Mouse (Mus musculus) right cerebral cortex, postnatal 4 days (tissue): ENCODE results near the gene Erbb4.
A peak's percentile ranks its signal among the peaks of the same experiment; 100 is the strongest.

ENCODE experiments used
- DNase-seq: peaks from one replicate; pipeline ENCODE4 v3.0.0-alpha.2; 2022

Erbb4 gene

DNA sequence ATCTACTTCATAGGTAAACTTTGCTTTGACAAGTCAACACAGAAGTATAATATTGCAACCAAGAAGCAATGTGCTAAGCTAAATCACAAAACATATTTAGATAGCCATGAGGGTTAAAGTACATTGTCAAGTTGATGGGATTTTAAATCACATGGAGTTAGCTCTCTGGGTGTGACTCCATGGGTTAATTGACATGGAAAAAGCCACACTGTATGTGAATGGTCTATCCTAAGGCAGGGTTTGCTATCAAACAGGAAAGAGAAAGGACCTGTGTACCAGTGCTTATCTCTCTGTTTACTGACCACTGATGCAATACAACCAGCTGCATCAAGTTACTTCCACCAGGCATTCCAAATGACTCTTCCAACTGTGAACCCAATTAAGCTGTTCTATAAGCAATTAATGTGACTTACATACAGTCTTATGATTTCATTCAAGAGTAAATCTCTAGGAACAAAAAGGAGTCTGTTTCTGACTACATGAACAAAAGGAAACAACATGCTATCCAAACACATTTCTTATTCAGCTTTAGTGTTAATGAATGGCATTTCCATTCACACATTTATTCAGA lies 641.4 kb downstream of the Erbb4 start:
- no peak for DNase-seq

DNA sequence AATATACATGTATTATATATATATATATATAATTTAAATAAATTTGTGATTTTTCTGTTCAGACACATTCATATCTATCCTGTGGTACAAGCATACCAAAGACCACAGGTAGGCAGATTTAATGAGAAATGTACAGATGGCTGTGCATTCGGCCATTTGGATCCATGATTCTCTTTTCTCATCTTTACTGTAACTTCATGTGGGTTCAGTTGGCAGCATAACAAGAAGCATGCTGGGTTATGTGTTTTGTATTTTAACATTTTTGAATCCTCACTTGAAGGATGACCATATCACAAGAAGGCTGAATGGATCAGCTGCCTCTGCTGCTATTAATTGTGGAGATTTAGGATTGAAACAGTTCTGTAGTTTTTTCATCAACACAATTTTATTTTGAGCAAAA lies 656.6 kb downstream of the Erbb4 start:
- no peak for DNase-seq

DNA sequence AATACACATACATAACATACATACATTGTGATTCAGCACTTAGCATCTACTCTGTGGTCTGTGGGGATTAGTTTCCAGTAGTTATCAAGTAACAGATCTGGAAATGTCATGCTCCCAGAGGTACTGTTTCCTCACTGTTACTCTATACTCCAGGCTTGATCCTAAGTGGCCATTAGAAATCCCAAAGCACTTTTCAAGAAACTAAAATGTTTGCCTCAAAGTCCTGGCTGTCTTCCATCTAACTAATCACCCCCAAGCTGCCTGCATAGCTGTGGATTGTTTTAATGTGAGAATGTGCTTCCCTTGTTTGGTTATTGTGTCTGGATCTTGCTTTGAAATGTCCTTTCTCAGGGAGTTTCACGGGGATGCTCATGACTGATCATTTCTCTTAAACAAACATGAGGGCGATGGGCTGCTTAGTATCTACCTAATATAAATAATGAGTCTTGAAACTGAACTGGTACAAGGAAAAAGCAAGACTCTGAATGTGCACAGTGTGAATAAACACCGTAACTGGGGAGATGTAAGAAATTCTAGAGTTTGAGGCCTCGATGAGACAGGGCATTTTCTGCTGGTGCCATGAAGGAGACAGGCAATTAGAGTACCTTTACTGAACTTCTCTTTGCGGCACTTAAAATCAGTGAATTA lies 683.4 kb downstream of the Erbb4 start:
- DNase-seq: no peak

DNA sequence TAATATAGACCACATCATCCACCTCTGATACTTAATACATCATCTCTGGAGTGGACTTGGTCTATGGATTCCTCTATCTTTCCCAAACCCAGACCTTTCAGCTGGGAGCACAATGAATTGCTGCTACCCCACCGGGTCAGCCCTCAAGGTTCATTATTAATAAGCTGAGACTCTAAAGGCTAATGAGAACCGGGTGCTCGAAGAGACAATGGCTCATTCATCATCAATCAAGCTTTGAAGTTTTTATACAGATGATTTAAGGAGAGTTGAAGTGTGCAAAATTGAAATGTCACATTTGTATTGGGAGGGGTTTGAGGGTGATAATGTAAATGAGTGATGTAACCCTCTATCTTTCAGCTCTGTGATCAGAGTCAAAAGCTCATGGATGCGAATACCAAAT lies 706.7 kb downstream of the Erbb4 start:
- no peak for DNase-seq

DNA sequence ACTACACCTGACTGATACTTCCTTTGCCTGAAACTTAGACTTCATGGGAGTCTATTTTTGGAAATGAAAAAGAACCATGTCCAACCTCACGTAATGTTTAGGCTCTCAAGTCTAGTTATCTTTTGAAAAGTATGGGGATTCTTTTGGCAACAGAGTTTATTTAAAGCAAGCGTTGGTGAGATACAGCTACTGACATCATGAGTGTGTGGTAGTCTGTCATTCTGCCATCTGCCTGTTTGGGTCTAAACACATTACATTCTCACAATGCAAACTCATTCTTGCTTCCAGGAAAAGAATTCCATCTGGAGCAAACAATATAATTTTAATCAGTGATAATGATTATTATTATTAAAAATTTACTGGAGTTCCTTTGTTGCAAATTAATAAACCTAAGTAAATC lies 736.3 kb downstream of the Erbb4 start:
- no peak for DNase-seq

DNA sequence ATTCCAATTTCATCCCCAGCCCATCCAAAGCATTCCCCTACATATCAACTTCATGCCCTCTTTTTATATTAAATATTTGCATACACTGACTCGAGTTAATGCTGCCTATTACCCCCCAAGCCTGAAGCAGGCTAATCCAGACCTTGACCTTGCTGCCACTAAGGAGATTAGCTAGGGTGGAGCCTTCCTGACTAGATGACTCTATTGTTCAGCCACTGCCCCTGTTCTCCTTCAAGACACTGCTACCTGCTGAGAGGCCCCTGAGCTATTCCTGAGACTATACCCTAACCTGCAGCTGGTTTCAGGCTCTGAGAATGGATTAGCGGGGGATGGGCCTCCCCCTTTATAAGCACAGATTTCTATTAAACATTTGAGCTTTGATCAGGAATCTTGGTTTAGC lies 774.1 kb downstream of the Erbb4 start:
- DNase-seq: no peak

DNA sequence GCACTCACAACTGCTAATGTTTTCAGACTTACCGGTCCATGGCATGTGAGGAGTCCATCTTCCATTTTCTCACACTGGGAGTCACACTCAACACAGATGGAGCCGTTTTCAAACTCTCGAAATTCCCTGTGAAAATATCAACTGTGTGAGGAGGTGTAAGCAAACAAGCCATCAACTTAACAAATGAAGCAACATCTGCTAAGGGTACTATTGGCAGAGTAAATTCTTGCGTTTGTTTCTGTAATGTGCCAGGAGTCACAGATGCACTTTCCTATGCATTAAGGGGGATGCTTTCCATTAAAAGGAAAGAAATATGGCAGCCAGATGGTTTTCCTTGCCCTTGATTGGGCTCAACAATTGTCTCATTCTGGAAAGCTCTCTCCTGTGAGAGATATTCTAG lies 802.0 kb downstream of the Erbb4 start:
- DNase-seq: no peak

DNA sequence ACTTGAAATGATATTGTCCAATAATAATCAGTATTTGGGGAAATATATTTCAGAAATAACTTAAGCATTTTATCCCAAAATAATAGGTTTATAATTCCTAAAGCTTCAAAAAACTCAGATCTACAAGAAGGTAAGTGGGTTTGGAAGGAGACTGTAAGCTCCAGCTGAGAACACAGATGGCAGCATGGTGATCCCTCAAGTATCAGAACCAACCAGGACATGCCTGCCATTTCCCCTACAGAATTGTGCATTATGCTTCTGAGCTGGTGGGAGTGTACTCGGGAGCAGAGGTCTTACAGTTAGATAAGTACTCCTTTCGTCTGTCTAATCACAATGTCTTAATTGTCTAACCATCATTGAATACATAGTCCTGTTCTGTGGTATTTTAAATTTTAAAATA lies 823.4 kb downstream of the Erbb4 start:
- DNase-seq: no peak

DNA sequence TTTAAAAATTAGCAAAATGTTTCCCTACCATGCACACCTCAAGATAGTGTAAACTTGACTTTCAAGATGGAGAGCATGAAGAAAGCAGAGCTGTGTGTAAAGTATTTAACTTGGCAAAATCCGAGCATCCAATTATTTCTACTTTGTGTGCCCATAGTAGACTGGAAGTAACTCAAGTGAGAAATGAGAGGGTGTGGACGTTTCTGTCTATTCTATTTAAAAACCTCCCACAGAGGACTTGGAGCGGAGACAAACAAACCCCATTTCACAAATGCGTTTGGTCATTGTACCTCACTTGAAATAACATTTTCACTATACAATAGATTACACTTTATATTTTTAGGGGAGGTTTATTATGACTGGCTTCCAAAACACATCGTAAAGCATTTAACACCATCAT lies 832.0 kb downstream of the Erbb4 start:
- DNase-seq: no peak

DNA sequence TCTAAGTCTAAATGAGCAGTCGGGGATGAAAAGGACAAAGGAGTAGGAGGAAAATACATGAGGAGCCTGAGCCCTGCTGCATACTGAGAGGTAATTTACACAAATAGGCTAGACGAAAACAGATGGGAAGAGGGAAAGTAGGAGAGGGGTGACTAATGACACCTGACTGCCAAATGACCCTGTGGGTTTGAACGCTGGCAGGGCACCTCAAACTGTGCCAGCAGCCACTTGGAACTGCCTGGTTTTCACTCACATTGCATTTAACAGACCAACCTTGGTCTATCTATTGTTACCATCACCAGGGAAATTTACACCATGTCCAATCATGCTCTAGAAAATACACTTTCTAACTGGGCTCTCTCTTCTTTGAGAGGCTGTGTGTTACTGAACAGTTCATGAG lies 929.3 kb downstream of the Erbb4 start:
- DNase-seq: no peak

DNA sequence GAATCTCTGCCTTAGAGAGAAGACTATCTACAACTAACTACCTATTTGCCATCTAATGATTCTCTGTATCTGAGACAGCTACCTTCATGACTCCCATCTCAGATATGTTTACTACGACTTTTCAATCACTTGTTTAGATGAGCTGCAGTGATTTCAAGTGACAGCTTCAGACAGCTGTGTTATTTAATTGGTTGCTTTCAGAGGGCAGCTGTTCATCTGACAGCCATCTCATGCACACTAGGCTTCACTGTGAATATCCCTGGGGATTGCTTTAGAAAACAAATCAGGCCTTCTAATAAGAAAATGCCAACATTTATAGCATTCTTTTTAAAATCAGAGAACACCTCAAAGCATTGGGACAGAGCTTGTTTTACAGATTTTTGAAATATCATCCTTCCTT lies 952.6 kb downstream of the Erbb4 start:
- no peak for DNase-seq

DNA sequence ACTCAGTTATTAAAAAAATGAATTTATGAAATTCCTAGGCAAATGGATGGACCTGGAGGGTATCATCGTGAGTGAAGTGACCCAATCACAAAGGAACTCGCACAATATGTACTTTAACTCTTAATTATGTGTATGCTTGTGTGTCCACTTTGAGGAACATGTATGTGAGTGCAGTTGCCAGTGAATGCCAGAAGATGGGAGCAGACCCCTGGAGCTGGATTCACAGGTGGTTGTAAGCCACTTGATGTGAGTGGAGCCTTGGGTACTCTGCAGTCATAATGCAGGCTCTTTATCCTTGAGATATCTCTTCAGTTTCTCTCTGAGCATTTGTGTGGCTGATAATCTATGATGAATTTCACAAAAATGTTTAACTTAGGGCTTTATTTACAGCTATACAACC lies 957.3 kb downstream of the Erbb4 start:
- DNase-seq: no peak

DNA sequence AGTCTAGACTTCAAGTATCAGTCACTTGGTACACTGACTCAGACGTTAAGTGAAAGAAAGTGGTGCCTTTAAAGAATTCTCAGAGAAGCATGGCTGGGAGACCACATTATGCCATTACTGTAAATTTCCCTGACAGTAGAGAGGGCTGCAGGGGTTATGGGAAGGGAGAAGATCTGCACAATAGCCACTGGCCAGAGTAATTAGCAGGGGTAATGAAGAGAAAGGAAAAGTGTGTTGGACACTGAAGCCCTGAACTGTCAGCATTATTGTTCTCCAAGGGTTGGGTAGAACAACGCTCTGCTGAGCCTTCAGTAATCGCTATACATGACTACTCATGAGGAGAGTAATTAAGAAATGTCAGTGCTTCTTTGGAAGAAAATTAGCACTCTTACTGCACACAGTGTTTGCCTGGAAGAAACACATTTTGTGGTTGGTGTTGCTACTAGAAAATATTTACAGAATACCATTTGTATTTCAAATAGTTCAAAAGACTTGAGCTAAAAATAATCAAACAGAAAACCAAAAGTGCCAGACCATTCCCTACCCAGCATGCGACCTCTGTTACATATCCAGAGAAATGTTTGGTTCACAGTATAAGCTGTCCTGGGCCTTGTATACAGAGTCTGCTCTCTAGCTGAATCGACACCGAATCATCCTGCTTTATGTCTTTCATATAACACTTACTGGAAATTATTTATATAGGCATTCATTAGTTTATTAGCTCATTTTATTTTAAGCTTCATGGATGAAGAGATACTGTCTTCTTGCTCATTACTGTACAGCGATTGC lies 965.1 kb downstream of the Erbb4 start:
- no peak for DNase-seq

DNA sequence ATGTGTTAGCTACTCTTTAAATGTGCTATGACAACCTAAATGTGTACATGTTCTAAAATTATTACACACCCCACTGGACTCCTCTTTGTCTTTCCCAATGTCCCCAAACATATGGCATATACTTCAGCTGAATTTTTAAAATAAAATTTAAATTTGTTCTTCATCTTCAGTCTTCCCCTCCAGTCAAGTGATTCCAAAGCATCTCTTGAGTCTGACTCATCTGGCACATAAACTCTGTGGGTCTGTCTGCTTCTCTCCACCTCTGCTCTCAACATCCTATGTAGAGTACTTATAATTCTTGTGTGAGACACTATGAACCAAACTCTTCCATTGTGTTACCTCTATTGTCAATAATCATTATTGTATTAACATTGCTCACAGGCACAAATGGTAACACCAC lies 972.9 kb downstream of the Erbb4 start:
- no peak for DNase-seq

DNA sequence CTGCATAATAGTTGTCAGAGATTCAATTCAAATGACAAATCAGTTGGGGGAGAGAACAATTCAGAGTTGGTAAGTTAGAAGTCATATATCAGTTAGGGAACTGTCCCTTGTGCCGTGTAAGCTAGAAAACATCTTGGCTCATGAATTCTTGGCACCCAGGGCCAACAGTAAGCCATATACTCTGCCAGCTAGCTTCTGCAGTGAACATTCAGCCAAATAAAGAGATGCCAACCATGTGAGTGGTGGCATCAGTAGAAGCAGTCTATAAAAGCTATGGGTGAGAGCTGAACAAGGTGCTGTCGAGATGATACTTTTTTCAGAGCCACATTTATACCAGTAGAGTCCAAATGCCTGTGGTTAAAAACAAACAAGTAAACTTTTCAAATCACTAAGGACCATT lies 973.4 kb downstream of the Erbb4 start:
- DNase-seq: no peak

DNA sequence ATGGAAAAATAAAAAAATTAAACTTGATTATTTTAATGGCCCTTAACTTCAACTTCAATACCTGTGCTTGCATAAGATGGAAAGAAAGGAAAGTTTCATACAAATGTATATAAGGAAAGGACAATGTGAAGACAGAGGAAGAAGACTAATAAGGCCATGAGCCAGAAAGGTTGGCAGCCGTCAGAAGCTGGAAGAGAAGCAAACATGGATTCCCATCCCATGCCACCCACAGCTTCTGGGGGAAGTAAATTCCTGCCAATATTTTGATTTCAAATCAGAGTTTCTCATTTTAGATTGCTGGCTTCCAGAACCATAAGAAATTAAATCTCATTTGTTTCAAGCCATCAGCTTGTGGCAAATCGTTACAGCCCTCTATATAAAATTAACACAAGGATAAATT lies 984.3 kb downstream of the Erbb4 start:
- no peak for DNase-seq

DNA sequence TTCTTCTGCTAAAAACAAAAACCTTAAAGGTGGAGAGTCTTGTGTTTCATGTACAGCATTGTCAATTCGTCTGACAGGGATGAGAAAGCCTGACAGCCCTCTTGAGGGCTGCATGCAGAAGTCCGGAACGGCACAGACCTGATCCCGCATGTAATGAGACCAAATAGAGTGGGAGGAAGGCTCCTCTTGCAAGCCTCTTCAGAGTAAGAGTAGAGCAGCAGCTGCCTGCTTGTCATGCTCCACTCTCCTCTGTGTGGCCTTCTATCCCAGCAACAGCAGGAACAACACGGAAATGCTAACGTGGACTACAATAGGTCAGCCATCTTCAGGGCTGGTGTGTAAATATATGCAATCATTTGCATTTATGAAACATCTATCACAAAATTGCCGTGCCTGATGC lies 987.5 kb downstream of the Erbb4 start:
- DNase-seq: no peak

DNA sequence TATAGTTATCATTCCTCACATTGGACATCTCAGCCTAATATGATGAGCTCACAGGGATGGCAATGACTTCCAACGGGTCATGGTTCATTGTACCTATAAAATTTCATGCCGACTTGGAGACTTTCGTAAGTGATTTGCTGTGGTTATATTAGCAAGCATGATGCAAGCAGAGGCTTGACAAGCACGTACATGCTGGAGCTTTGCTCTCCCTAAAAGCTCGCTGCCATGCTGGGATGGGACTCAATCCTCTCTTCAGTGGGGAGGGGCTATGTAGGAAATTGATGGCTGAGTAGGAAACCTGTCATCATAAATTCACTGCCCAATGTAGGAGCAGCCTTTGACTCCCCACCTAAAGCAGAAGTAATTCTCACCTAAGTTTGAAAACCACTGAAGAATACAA lies 992.1 kb downstream of the Erbb4 start:
- DNase-seq: no peak

DNA sequence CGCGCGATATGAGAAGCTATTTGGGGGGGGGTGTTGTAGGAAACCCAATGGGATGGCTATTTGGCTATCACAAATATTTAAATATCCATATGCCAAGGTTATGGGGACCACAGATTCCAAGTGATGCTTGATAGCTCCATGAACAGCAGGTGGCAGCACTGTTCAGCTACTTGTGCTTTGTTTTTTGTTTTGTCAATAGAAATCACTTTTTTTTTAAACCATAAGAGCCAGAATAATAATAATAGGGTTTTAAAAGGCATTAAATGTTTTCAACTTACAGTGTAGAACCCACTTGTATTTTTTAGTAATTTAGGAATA lies 1001.4 kb downstream of the Erbb4 start:
- peak; percentile 47 for DNase-seq

DNA sequence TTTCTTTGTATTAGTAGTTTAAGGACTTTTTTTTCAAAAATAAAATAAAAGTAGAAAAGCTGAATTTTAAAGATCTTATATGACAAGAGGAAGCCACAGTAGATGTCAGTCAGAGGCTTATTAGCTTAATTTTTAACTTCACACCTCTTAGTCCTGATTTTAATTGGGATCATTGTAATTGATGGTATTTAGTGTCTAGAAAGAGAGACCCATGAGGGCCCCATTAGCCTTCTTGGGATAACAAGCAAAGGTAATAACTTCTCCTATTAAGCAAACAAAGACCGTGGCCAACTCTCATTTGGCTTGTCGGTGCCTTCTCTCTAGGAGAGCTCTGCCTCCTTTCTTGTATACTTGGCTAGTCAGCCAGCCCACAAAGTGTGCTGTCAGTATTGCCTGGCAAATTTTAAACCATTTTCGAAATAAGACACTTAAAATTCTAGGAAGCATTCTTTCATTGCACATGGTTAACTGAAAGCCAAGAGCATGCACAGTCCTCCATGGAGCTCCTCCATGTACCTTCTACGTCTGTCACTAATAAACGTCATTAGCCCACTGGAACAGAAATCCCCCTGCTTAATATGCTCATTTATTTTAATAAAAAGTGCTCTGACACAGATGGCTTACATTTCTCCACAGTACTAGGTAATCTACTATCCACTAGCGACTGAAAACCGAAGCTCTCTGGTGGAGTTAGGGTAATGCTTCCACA lies 1001.9 kb downstream of the Erbb4 start:
- DNase-seq: no peak

DNA sequence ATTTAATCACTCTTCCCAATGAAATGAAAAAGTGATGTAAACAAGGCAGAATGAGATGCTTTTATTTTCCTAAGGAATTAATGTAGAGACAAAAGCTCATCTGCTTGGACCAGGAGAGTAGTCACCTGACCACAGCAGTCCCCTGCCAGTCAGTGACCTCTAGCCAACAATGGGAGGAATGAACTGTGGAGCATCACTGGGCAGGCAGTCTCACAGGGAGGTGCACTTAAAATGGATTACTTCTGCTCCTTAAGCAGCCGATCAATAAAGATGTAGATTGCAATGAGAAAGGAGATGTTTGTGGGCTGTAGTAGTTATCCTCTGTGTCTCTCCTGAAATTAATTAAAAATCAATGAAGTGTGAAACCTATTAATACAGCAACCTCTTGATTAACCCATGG lies 1018.2 kb downstream of the Erbb4 start:
- no peak for DNase-seq

DNA sequence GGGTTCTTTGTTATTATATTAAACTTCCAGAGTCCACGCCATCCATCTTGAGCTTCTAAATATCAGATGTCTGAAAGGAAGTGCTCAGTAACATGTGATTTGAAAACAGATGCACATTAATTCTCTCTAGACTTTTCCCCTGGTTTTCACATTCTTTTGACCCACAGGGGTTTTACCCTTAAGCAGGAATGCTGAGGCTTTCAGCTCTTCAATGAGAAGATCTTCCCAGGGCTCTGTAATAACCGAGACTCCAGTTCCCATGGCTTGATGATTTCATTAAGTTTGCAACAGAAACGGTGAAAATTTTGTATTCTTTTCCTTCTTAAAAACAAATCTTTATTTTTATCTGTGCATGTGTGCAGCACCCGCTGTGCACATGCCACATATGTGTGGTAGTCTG lies 1051.4 kb downstream of the Erbb4 start:
- no peak for DNase-seq

DNA sequence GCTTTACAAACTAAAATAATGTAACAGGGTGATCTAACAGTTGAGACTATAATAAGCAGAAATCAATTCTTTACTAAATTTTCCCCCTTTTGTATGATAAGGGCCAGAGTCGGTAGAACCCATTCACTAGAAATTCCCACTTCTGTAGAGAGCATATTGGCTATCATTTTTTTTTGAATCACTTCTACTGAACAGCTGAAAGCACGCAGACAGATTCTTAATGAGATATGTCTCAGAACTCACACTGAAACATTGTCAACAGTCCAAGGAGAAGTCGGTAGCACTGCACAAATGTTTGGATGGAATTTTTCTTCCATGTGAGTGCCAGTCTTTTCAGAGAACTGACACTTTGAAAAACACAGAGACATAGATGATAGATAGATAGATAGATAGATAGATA lies 1053.1 kb downstream of the Erbb4 start:
- no peak for DNase-seq

DNA sequence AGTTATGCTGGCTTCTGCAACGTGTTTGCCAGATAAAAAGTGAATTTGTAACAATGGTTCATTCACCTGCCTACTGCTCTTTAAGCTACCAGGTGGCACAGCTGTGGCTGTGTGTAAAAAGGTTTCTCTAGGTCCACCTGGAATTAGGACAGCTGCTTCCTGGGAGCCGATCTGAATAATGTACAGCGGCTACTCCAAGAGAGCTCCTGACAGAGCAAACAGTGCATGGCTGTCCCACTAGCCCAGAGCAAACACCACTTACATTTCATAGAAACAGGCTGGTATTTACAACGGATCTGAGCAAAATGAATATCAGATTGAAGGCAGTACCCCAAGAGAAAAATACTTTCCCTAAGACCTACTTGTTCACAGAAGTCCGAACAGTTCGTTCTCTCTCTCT lies 1058.0 kb downstream of the Erbb4 start:
- DNase-seq: no peak
